Mouse (Mus musculus): ENCODE measurements around the gene Gm11595. TPM values are rescaled to one million over a fixed set of nuclear protein-coding genes. Genes with fewer than 3 reads are reported as not detected.

Gene Gm11595
- polyA plus RNA-seq, 1 experiment from 2014 or later = not detected

GRCm38 (mm10) chr11:99768410-99768809 lies 4.3 kb downstream of the Gm11595 start:
- Histone ChIP-seq H3K9me3 (replicated peaks; ENCODE audit: control insufficient read depth, low read length) (no peaks in the 10 kb centered on the region), H3K4me3 (ENCODE audit: low read depth, low read length) (no peak overlapping the region), H3K27me3 (ENCODE audit: control insufficient read depth, insufficient read depth, low read length) (no peaks in the 10 kb centered on the region), H3K4me1 (ENCODE audit: control insufficient read depth, insufficient read depth, low read length) (no peaks in the 10 kb centered on the region), H3K4me2 (no peak overlapping the region), H3K27ac (ENCODE audit: low read depth, low read length) (no peak overlapping the region), H3K9ac (ENCODE audit: low read depth, low read length) (no peak overlapping the region), H3K36me3 (ENCODE audit: control insufficient read depth, insufficient read depth, low read length) (no peaks in the 10 kb centered on the region)
- 65% methylated on average over 2 of the region's 2 CpGs for WGBS (ENCODE audit: insufficient replicate concordance)
- ATAC-seq (replicated peaks; ENCODE audit: insufficient number of reproducible peaks, low FRiP score, low TSS enrichment) = no peak

GRCm38 (mm10) chr11:99758877-99759276 lies 13.8 kb downstream of the Gm11595 start:
- Histone ChIP-seq H3K27ac (ENCODE audit: low read depth, low read length) (no peak overlapping the region), H3K4me3 (ENCODE audit: low read depth, low read length) (no peak overlapping the region), H3K9me3 (replicated peaks; ENCODE audit: control insufficient read depth, low read length) (no peaks in the 10 kb centered on the region), H3K27me3 (ENCODE audit: control insufficient read depth, insufficient read depth, low read length) (no peaks in the 10 kb centered on the region), H3K4me2 (no peak overlapping the region), H3K9ac (ENCODE audit: low read depth, low read length) (no peak overlapping the region), H3K4me1 (ENCODE audit: control insufficient read depth, insufficient read depth, low read length) (no peaks in the 10 kb centered on the region), H3K36me3 (ENCODE audit: control insufficient read depth, insufficient read depth, low read length) (no peaks in the 10 kb centered on the region)
- WGBS (ENCODE audit: insufficient replicate concordance) = 77% methylated on average over 1 of the region's 1 CpGs
- ATAC-seq (replicated peaks; ENCODE audit: insufficient number of reproducible peaks, low FRiP score, low TSS enrichment) = no peak

- no peaks in the 10 kb centered on the region for H3K36me3 ChIP-seq (ENCODE audit: control insufficient read depth, insufficient read depth, low read length)
- no peak for ATAC-seq (replicated peaks; ENCODE audit: insufficient number of reproducible peaks, low FRiP score, low TSS enrichment)
- H3K4me1 ChIP-seq (ENCODE audit: control insufficient read depth, insufficient read depth, low read length) = no peaks in the 10 kb centered on the region
- no peaks in the 10 kb centered on the region for H3K9me3 ChIP-seq (replicated peaks; ENCODE audit: control insufficient read depth, low read length)
- no peak overlapping the region for H3K4me3 ChIP-seq (ENCODE audit: low read depth, low read length)
- H3K27ac ChIP-seq (ENCODE audit: low read depth, low read length) = no peak overlapping the region
- H3K4me2 ChIP-seq = no peak overlapping the region
- no peaks in the 10 kb centered on the region for H3K27me3 ChIP-seq (ENCODE audit: control insufficient read depth, insufficient read depth, low read length)
- no peak overlapping the region for H3K9ac ChIP-seq (ENCODE audit: low read depth, low read length)
- 81% methylated on average over 3 of the region's 3 CpGs for WGBS (ENCODE audit: insufficient replicate concordance)
These were observed 28.7 kb downstream of the Gm11595 start for GRCm38 (mm10) chr11:99743985-99744384.

GRCm38 (mm10) chr11:99734190-99734589 lies 38.5 kb downstream of the Gm11595 start, which contains the start of gene Gm14180:
TSS of gene Gm14180 (minus strand) at chr11:99734290.
- Histone ChIP-seq H3K9me3 (replicated peaks; ENCODE audit: control insufficient read depth, low read length) (no peaks in the 10 kb centered on the region), H3K36me3 (ENCODE audit: control insufficient read depth, insufficient read depth, low read length) (no peaks in the 10 kb centered on the region), H3K9ac (ENCODE audit: low read depth, low read length) (no peak within 1 kb of the TSS), H3K27ac (ENCODE audit: low read depth, low read length) (no peak within 1 kb of the TSS), H3K27me3 (ENCODE audit: control insufficient read depth, insufficient read depth, low read length) (no peaks in the 10 kb centered on the region), H3K4me2 (no peak within 1 kb of the TSS), H3K4me1 (ENCODE audit: control insufficient read depth, insufficient read depth, low read length) (no peaks in the 10 kb centered on the region), H3K4me3 (ENCODE audit: low read depth, low read length) (no peak within 1 kb of the TSS)
- no peak for ATAC-seq (replicated peaks; ENCODE audit: insufficient number of reproducible peaks, low FRiP score, low TSS enrichment)
- 67% methylated on average over 2 of the region's 2 CpGs for WGBS (ENCODE audit: insufficient replicate concordance)

GRCm38 (mm10) chr11:99724061-99724460 lies 48.7 kb downstream of the Gm11595 start:
- Histone ChIP-seq H3K4me1 (ENCODE audit: control insufficient read depth, insufficient read depth, low read length) (no peaks in the 10 kb centered on the region), H3K4me2 (no peak overlapping the region), H3K36me3 (ENCODE audit: control insufficient read depth, insufficient read depth, low read length) (no peaks in the 10 kb centered on the region), H3K9me3 (replicated peaks; ENCODE audit: control insufficient read depth, low read length) (no peaks in the 10 kb centered on the region), H3K27ac (ENCODE audit: low read depth, low read length) (no peak overlapping the region), H3K27me3 (ENCODE audit: control insufficient read depth, insufficient read depth, low read length) (no peaks in the 10 kb centered on the region), H3K9ac (ENCODE audit: low read depth, low read length) (no peak overlapping the region), H3K4me3 (ENCODE audit: low read depth, low read length) (no peak overlapping the region)
- WGBS (ENCODE audit: insufficient replicate concordance) = 60% methylated on average over 2 of the region's 2 CpGs
- no peak for ATAC-seq (replicated peaks; ENCODE audit: insufficient number of reproducible peaks, low FRiP score, low TSS enrichment)

Other genes starting within 250 kb of the Gm11595 start
- not detected in 2 replicates for gene Krt40, start 229.8 kb downstream of the Gm11595 start, polyA plus RNA-seq (2014; fragmentation: Nextera tagmentation; extraction: Ambion mirVana)
- not detected in 2 replicates for gene Krtap3-3, start 222.0 kb downstream of the Gm11595 start, polyA plus RNA-seq (2014; fragmentation: Nextera tagmentation; extraction: Ambion mirVana)
- gene Krtap3-2, start 216.1 kb downstream of the Gm11595 start, polyA plus RNA-seq (2014; fragmentation: Nextera tagmentation; extraction: Ambion mirVana) = not detected in 2 replicates
- not detected in 2 replicates for gene Gm11939, start 213.4 kb downstream of the Gm11595 start, polyA plus RNA-seq (2014; fragmentation: Nextera tagmentation; extraction: Ambion mirVana)
- gene Krtap3-1, start 206.3 kb downstream of the Gm11595 start, polyA plus RNA-seq (2014; fragmentation: Nextera tagmentation; extraction: Ambion mirVana) = not detected in 2 replicates
- not detected in 2 replicates for gene Krtap1-5, start 191.9 kb downstream of the Gm11595 start, polyA plus RNA-seq (2014; fragmentation: Nextera tagmentation; extraction: Ambion mirVana)
- gene Krtap1-4, start 189.3 kb downstream of the Gm11595 start, polyA plus RNA-seq (2014; fragmentation: Nextera tagmentation; extraction: Ambion mirVana) = not detected in 2 replicates
- gene Krtap1-3, start 181.6 kb downstream of the Gm11595 start, polyA plus RNA-seq (2014; fragmentation: Nextera tagmentation; extraction: Ambion mirVana) = not detected in 2 replicates
- not detected in 2 replicates for gene Krtap9-3, start 174.8 kb downstream of the Gm11595 start, polyA plus RNA-seq (2014; fragmentation: Nextera tagmentation; extraction: Ambion mirVana)
- not detected in 2 replicates for gene Gm11938, start 169.6 kb downstream of the Gm11595 start, polyA plus RNA-seq (2014; fragmentation: Nextera tagmentation; extraction: Ambion mirVana)
- not detected in 2 replicates for gene Gm11937, start 162.7 kb downstream of the Gm11595 start, polyA plus RNA-seq (2014; fragmentation: Nextera tagmentation; extraction: Ambion mirVana)
- gene Krtap2-4, start 158.1 kb downstream of the Gm11595 start, polyA plus RNA-seq (2014; fragmentation: Nextera tagmentation; extraction: Ambion mirVana) = not detected in 2 replicates
- not detected in 2 replicates for gene Gm11562, start 152.5 kb downstream of the Gm11595 start, polyA plus RNA-seq (2014; fragmentation: Nextera tagmentation; extraction: Ambion mirVana)
- not detected in 2 replicates for gene Krtap4-1, start 144.7 kb downstream of the Gm11595 start, polyA plus RNA-seq (2014; fragmentation: Nextera tagmentation; extraction: Ambion mirVana)
- gene Krtap4-2, start 137.8 kb downstream of the Gm11595 start, polyA plus RNA-seq (2014; fragmentation: Nextera tagmentation; extraction: Ambion mirVana) = not detected in 2 replicates
- gene Krtap4-7, start 128.8 kb downstream of the Gm11595 start, polyA plus RNA-seq (2014; fragmentation: Nextera tagmentation; extraction: Ambion mirVana) = not detected in 2 replicates
- gene Gm11555, start 122.7 kb downstream of the Gm11595 start, polyA plus RNA-seq (2014; fragmentation: Nextera tagmentation; extraction: Ambion mirVana) = not detected in 2 replicates
- gene Gm11563, start 114.0 kb downstream of the Gm11595 start, polyA plus RNA-seq (2014; fragmentation: Nextera tagmentation; extraction: Ambion mirVana) = not detected in 2 replicates
- gene Krtap4-6, start 107.0 kb downstream of the Gm11595 start, polyA plus RNA-seq (2014; fragmentation: Nextera tagmentation; extraction: Ambion mirVana) = not detected in 2 replicates
- not detected in 2 replicates for gene Gm14190, start 82.2 kb downstream of the Gm11595 start, polyA plus RNA-seq (2014; fragmentation: Nextera tagmentation; extraction: Ambion mirVana)
- gene Gm14180, start 38.6 kb downstream of the Gm11595 start, polyA plus RNA-seq (2014; fragmentation: Nextera tagmentation; extraction: Ambion mirVana) = not detected in 2 replicates
- not detected in 2 replicates for gene Krtap4-8, start 7.8 kb upstream of the Gm11595 start, polyA plus RNA-seq (2014; fragmentation: Nextera tagmentation; extraction: Ambion mirVana)
- not detected in 2 replicates for gene Krtap4-9, start 12.3 kb upstream of the Gm11595 start, polyA plus RNA-seq (2014; fragmentation: Nextera tagmentation; extraction: Ambion mirVana)
- not detected in 2 replicates for gene Gm11596, start 20.6 kb upstream of the Gm11595 start, polyA plus RNA-seq (2014; fragmentation: Nextera tagmentation; extraction: Ambion mirVana)
- gene Gm11569, start 26.0 kb upstream of the Gm11595 start, polyA plus RNA-seq (2014; fragmentation: Nextera tagmentation; extraction: Ambion mirVana) = not detected in 2 replicates
- not detected in 2 replicates for gene Gm11554, start 31.5 kb upstream of the Gm11595 start, polyA plus RNA-seq (2014; fragmentation: Nextera tagmentation; extraction: Ambion mirVana)
- not detected in 2 replicates for gene Krtap4-13, start 37.0 kb upstream of the Gm11595 start, polyA plus RNA-seq (2014; fragmentation: Nextera tagmentation; extraction: Ambion mirVana)
- not detected in 2 replicates for gene Gm11564, start 42.8 kb upstream of the Gm11595 start, polyA plus RNA-seq (2014; fragmentation: Nextera tagmentation; extraction: Ambion mirVana)
- gene 2300003K06Rik, start 65.2 kb upstream of the Gm11595 start, polyA plus RNA-seq (2014; fragmentation: Nextera tagmentation; extraction: Ambion mirVana) = not detected in 2 replicates
- not detected in 2 replicates for gene Krtap4-16, start 78.7 kb upstream of the Gm11595 start, polyA plus RNA-seq (2014; fragmentation: Nextera tagmentation; extraction: Ambion mirVana)
- not detected in 2 replicates for gene Gm11568, start 85.0 kb upstream of the Gm11595 start, polyA plus RNA-seq (2014; fragmentation: Nextera tagmentation; extraction: Ambion mirVana)
- gene Gm11559, start 91.6 kb upstream of the Gm11595 start, polyA plus RNA-seq (2014; fragmentation: Nextera tagmentation; extraction: Ambion mirVana) = not detected in 2 replicates
- gene Krtap9-1, start 100.5 kb upstream of the Gm11595 start, polyA plus RNA-seq (2014; fragmentation: Nextera tagmentation; extraction: Ambion mirVana) = not detected in 2 replicates
- gene Gm11567, start 106.3 kb upstream of the Gm11595 start, polyA plus RNA-seq (2014; fragmentation: Nextera tagmentation; extraction: Ambion mirVana) = not detected in 2 replicates
- gene Krtap31-1, start 135.0 kb upstream of the Gm11595 start, polyA plus RNA-seq (2014; fragmentation: Nextera tagmentation; extraction: Ambion mirVana) = not detected in 2 replicates
- not detected in 2 replicates for gene Gm11565, start 141.8 kb upstream of the Gm11595 start, polyA plus RNA-seq (2014; fragmentation: Nextera tagmentation; extraction: Ambion mirVana)
- gene Krtap31-2, start 163.4 kb upstream of the Gm11595 start, polyA plus RNA-seq (2014; fragmentation: Nextera tagmentation; extraction: Ambion mirVana) = not detected in 2 replicates
- not detected in 2 replicates for gene Krtap9-5, start 175.6 kb upstream of the Gm11595 start, polyA plus RNA-seq (2014; fragmentation: Nextera tagmentation; extraction: Ambion mirVana)
- gene Krtap29-1, start 206.1 kb upstream of the Gm11595 start, polyA plus RNA-seq (2014; fragmentation: Nextera tagmentation; extraction: Ambion mirVana) = not detected in 2 replicates
- not detected in 2 replicates for gene Krtap16-1, start 213.7 kb upstream of the Gm11595 start, polyA plus RNA-seq (2014; fragmentation: Nextera tagmentation; extraction: Ambion mirVana)
- not detected in 2 replicates for gene Krtap17-1, start 221.1 kb upstream of the Gm11595 start, polyA plus RNA-seq (2014; fragmentation: Nextera tagmentation; extraction: Ambion mirVana)
- not detected in 2 replicates for gene Krt33a, start 243.3 kb upstream of the Gm11595 start, polyA plus RNA-seq (2014; fragmentation: Nextera tagmentation; extraction: Ambion mirVana)

Data from heart, embryonic 11.5 days (tissue).